Mouse (Mus musculus) heart, postnatal 36 days (tissue): Measurements from ENCODE around the gene Vmn1r239-ps. TPM values are rescaled to one million over a fixed set of nuclear protein-coding genes. Genes with fewer than 3 reads are reported as not detected.
"Not testable (repeated sequence)": the region's sequence is repeated elsewhere in the genome, so short reads cannot be mapped to it uniquely, and the experiment has no call there.

Source experiments
- DNase-seq, 2 experiments: peaks; one replicate each; pipeline ENCODE4 v3.0.0; 2021 to 2022
- intact Hi-C: fragments of 180-260 bp; cut with DNase I; formaldehyde crosslinking; loops from one replicate; pipeline ENCODE4 v1.15.1; 2025
- total RNA-seq, 2 experiments: library from RNA; stranded (reverse); gene quantifications; 2 replicates each; pipeline ENCODE4 v1.2.3; 2021

The Vmn1r239-ps gene
- total RNA-seq: not detected

DNA sequence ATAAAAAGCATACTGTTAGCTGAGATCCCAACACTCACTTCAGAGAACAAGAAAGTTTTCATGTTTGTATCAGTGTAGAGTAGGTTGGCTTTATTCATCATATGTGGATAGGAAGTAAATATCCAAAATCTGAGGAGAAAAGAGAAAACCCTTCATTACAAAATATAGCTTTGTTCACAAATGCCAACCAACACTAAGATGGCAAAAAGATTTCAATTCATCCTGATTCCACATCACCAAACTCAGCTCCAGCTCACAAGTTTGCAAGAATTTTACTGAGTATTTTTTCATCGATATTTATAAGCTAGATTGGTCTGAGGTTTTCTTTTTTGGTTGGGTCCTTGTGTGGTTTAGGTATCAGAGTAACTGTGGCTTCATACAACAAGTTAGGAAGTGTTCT lies at the start of gene Vmn1r239-ps:
Gene Vmn1r239-ps, minus strand, starts transcription at position 101 of the 400 bp plus-strand sequence.
- intact Hi-C loops, DNase-seq: not testable (repeated sequence)

DNA sequence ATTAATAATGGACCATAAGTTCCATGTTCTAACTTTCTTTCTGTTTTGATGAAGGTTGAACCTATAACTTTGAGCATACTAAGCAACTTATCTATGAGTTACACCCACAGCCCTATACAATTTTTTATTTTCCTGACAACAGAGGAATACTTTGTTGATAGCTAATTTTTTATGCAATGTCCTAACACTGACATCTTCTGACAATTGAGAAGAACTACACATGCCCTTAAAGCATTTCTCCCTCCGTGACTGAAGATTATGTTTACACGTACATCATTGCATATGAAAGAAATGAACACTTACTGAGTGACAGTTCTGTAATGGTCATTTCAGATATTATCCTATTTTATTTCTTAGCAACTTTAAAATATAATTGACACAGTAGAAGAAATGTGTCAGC lies 36.0 kb upstream of the Vmn1r239-ps start:
- DNase-seq: no peak
- intact Hi-C loops: no loop called here

DNA sequence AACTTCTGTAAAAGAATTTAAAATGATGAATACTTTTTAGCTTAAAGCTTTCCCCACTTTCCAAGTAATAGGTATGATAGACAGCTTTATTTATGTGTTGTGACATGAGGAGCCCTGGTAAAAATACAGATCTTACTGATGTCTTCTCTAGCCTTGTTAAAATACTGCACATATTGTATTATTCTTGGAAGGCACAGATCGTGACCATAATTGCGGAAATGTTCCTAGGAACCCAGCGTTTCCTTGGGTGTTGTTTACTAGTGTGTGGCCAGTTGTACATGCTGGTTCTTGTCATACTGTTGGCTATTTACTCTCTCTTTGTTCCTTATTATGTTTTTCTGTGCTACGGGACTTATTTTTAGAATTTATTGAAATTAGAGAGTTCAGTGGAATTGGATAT lies 10.1 kb downstream of the Vmn1r239-ps start:
- intact Hi-C loops: no loop called here
- DNase-seq: no peak

DNA sequence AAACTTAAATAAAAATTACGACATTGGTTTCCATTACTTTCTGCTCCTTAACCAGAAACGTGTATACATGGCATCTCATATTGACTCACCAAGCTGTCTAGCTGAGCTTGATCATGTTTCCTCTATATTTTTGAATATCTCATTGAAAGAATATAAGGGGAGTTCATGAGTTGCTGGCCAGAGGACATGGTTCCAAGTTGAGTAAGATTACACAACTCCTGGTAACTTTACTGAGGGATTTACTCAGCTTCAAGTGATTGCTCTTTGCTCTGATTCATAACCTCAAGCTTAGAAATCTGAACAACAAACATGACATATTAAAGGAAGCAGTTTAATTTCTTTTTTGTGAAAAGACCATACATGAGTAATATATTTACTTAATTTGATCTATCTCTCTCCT lies 18.1 kb downstream of the Vmn1r239-ps start:
- intact Hi-C loops: no loop called here
- no peak for DNase-seq

DNA sequence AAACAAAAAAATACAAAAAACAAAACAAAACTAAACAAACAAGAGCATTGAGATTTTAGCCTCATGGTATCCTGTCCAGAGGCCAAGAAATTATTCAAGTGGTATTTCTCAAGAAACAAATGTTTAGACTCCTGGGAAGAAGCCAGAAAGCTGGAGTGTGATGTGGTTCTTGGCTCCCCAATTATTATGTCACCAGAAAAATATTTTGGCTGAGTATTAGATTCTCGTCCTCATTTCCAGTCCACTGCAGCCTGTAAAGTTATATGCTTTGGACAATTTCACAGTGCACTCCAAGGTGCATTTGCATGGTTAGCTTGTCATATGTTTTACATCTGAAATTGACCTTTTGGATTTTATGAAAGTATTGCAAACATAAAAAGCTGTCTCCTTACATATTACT lies 23.8 kb downstream of the Vmn1r239-ps start:
- intact Hi-C loops: no loop called here
- peak; percentile 4 to 5 for DNase-seq

DNA sequence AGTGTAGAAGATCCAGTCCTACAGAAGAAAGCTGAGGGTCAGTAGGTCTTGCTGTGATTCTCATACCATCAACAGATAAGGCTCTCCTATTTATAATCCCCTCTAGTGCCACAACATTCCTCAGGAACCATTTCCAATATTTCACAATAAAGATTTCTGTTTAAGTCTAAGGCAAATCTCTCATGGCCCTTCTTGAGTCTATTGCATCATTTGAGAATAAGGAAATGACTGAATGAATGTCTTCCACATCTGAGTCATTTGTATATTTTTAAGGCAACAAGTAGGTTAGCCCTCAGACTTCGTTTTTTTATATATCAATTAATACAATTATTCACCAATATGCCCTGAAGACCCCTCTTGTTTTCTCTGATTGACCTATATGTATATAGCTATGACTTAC lies 24.4 kb downstream of the Vmn1r239-ps start, which contains the start of gene Il13ra2:
Gene Il13ra2, minus strand, starts transcription at position 64 of the 400 bp plus-strand sequence.
- DNase-seq: no peak
- intact Hi-C loops: no loop called here

Other genes with a start within 250 kb of the Vmn1r239-ps start
- not detected for gene Il13ra2, start 24.5 kb downstream of the Vmn1r239-ps start, total RNA-seq
- gene Lrch2, start 100.4 kb upstream of the Vmn1r239-ps start, total RNA-seq: 1 to 10 TPM; 2.6 to 2.8 TPM